In the genomic region with DNA sequence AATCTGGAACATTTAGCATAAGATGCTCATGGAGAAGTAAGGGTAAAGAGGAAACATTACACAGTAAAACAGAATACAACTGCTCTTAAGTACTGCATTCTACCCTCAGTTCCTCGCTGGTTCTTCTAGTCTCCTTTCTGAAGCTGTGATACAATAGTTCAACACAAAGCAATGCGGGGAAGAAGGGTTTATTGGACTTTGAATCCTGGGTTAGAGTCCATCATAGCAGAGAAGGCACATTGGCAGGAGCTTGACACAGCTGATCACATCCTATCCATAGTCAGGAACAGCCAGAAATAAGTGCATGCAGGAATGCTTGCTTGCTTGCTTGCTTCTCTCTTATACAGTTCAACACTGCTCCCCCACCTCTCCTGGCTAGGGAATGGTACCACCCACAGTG, we compare ENCODE assay signal across 25 mouse cellular contexts.
"Had no signal": no experiment of that assay in that cellular context is flagged by ENCODE, and none has a peak within 500 bp of the region (broad histone marks: within the 10 kb centered on the region; RNA-seq: fewer than 3 reads in every experiment).

No protein-coding gene starts in this region.

- H3K4me3 ChIP-seq: gastrocnemius, adult 2 months; heart, embryonic 10.5 days; heart, embryonic 12.5 days; hindbrain, embryonic 10.5 days; hindbrain, embryonic 12.5 days; intestine, embryonic 15.5 days; kidney, embryonic 15.5 days; layer of hippocampus, adult 2 months; left cerebral cortex, adult 2 months; limb, embryonic 10.5 days; limb, embryonic 12.5 days; liver, embryonic 13.5 days; liver, embryonic 15.5 days had no signal

- ATAC-seq: forebrain, embryonic 16.5 days; hindbrain, embryonic 16.5 days; inflammation-experienced regulatory T-cells, adult 6 months had no signal

- H3K27ac ChIP-seq: gastrocnemius, adult 2 months; heart, embryonic 10.5 days; hindbrain, embryonic 10.5 days; hindbrain, embryonic 12.5 days; hindbrain, embryonic 14.5 days; intestine, embryonic 15.5 days; kidney, embryonic 15.5 days; kidney, postnatal 0 days; layer of hippocampus, adult 2 months; left cerebral cortex, adult 2 months; limb, embryonic 10.5 days; limb, embryonic 12.5 days; liver, embryonic 13.5 days; liver, embryonic 15.5 days had no signal

- H3K9ac ChIP-seq: heart, embryonic 12.5 days; hindbrain, embryonic 12.5 days; hindbrain, embryonic 14.5 days; intestine, embryonic 15.5 days; kidney, embryonic 15.5 days; limb, embryonic 12.5 days; liver, embryonic 13.5 days; liver, embryonic 15.5 days had no signal

- H3K9me3 ChIP-seq: heart, embryonic 10.5 days; heart, embryonic 12.5 days; hindbrain, embryonic 10.5 days; intestine, embryonic 15.5 days; kidney, embryonic 15.5 days; limb, embryonic 10.5 days; limb, embryonic 12.5 days had no signal

- H3K4me1 ChIP-seq: heart, embryonic 10.5 days; heart, embryonic 12.5 days; hindbrain, embryonic 10.5 days; hindbrain, embryonic 12.5 days; intestine, embryonic 15.5 days; kidney, embryonic 15.5 days; limb, embryonic 10.5 days; limb, embryonic 12.5 days; liver, embryonic 13.5 days; liver, embryonic 15.5 days had no signal

- H3K27me3 ChIP-seq: heart, embryonic 12.5 days; hindbrain, embryonic 12.5 days; intestine, embryonic 15.5 days; kidney, embryonic 15.5 days; limb, embryonic 12.5 days; liver, embryonic 13.5 days; liver, embryonic 15.5 days had no signal

- H3K36me3 ChIP-seq: heart, embryonic 10.5 days; heart, embryonic 12.5 days; hindbrain, embryonic 10.5 days; hindbrain, embryonic 12.5 days; intestine, embryonic 15.5 days; kidney, embryonic 15.5 days; limb, embryonic 10.5 days; limb, embryonic 12.5 days; liver, embryonic 13.5 days; liver, embryonic 15.5 days had no signal

- DNase-seq: gastrocnemius, adult 2 months; gastrocnemius, postnatal 10 days; gastrocnemius, postnatal 25 days; heart, postnatal 10 days; heart, postnatal 4 days; kidney, postnatal 25 days; kidney, postnatal 4 days; liver; liver, embryonic 13.5 days had no signal

- H3K4me2 ChIP-seq: heart, embryonic 12.5 days; hindbrain, embryonic 12.5 days; hindbrain, embryonic 14.5 days; intestine, embryonic 15.5 days; kidney, embryonic 15.5 days; limb, embryonic 12.5 days; liver, embryonic 13.5 days; liver, embryonic 15.5 days had no signal
